Mouse (Mus musculus) neural tube, embryonic 14.5 days (tissue): Measurements from ENCODE around the gene Npsr1. TPM values are rescaled to one million over a fixed set of nuclear protein-coding genes. Genes with fewer than 3 reads are reported as not detected.

Experiments used
- ATAC-seq: fragments of 200-750 bp; cut with Nextera tagmentation; 2 replicates; pipeline ENCODE4 v1.8.0; 2017; ENCODE audit warnings: low read depth, mild to moderate bottlenecking, moderate TSS enrichment, moderate library complexity
- H3K27ac ChIP-seq: fragments of 300-500 bp; sonication (generic); 2 replicates; pipeline ENCODE4 v1.5.1; 2014; ENCODE audit warnings: low read depth, mild to moderate bottlenecking, control low read depth, low read length, moderate library complexity, mixed read lengths
- H3K27me3 ChIP-seq: fragments of 300-500 bp; sonication (generic); 2 replicates; pipeline ENCODE4 v1.6.1; 2014; ENCODE audit warnings: low read length; ENCODE audit not compliant: control insufficient read depth, insufficient read depth
- H3K36me3 ChIP-seq: fragments of 300-500 bp; sonication (generic); 2 replicates; pipeline ENCODE4 v1.6.1; 2014; ENCODE audit warnings: low read length, mixed read lengths; ENCODE audit not compliant: control insufficient read depth, insufficient read depth
- H3K4me1 ChIP-seq: fragments of 300-500 bp; sonication (generic); 2 replicates; pipeline ENCODE4 v1.6.1; 2014; ENCODE audit warnings: low read length; ENCODE audit not compliant: control insufficient read depth, insufficient read depth
- H3K4me2 ChIP-seq: fragments of 300-500 bp; sonication (generic); 2 replicates; pipeline ENCODE4 v1.6.1; 2014; ENCODE audit warnings: mild to moderate bottlenecking, low read depth, low read length, control low read depth
- H3K4me3 ChIP-seq: fragments of 300-500 bp; sonication (generic); 2 replicates; pipeline ENCODE4 v1.5.1; 2014; ENCODE audit warnings: low read depth, low read length, control low read depth, mixed read lengths
- H3K9ac ChIP-seq: fragments of 300-500 bp; sonication (generic); replicated peaks from 2 replicates; pipeline ENCODE4 v1.6.1; 2014; ENCODE audit warnings: low read depth, mild to moderate bottlenecking, control low read depth, low read length, mixed read lengths
- H3K9me3 ChIP-seq: fragments of 300-500 bp; sonication (generic); 2 replicates; pipeline ENCODE4 v1.6.1; 2016; ENCODE audit warnings: low read length; ENCODE audit not compliant: control insufficient read depth
- WGBS: fragments of 180-500 bp; shearing (Covaris S2); extraction: QIAGEN DNeasy Blood & Tissue Kit; methylation state at CpG from one replicate; pipeline ENCODE4 v1.1.7; 2014; 5-methylcytosine and 5-hydroxymethylcytosine counted together
- polyA plus RNA-seq: library from polyadenylated mRNA; unstranded; fragments of >200 nt; fragmentation: Nextera tagmentation; extraction: Ambion mirVana; gene quantifications from 2 replicates; pipeline ENCODE4 v1.2.1, GENCODE M21; 2014

The Npsr1 gene
- polyA plus RNA-seq, 1 experiment from 2014 or later, result not detected

- Histone ChIP-seq H3K9ac (no peak overlapping the region), H3K4me3 (no peak overlapping the region), H3K27ac (no peak overlapping the region), H3K9me3 (no peaks in the 10 kb centered on the region), H3K27me3 (no peaks in the 10 kb centered on the region), H3K36me3 (no peaks in the 10 kb centered on the region), H3K4me2 (no peak overlapping the region), H3K4me1 (no peaks in the 10 kb centered on the region)
- ATAC-seq, result peak; percentile 81; the same call in 1 of the 2 replicates
- WGBS, result 45% methylated on average over 2 of the region's 2 CpGs
These were observed 91.9 kb downstream of the Npsr1 start for GRCm38 (mm10) chr9:24189511-24190260.

GRCm38 (mm10) chr9:24190261-24190588 is 92.4 kb downstream of the Npsr1 start:
- H3K4me1 ChIP-seq, result no peaks in the 10 kb centered on the region
- no peaks in the 10 kb centered on the region for H3K36me3 ChIP-seq
- 43% methylated on average over 1 of the region's 1 CpGs for WGBS
- H3K9ac ChIP-seq, result no peak overlapping the region
- ATAC-seq, result 0 out of 2 replicates have a peak, but pooled peaks have one; percentile 9
- H3K27me3 ChIP-seq, result no peaks in the 10 kb centered on the region
- H3K9me3 ChIP-seq, result no peaks in the 10 kb centered on the region
- no peak overlapping the region for H3K4me3 ChIP-seq
- no peak overlapping the region for H3K4me2 ChIP-seq
- no peak overlapping the region for H3K27ac ChIP-seq

GRCm38 (mm10) chr9:24198254-24198653 is 100.5 kb downstream of the Npsr1 start:
- Histone ChIP-seq H3K4me2 (no peak overlapping the region), H3K27me3 (no peaks in the 10 kb centered on the region), H3K27ac (no peak overlapping the region), H3K4me3 (no peak overlapping the region), H3K9me3 (no peaks in the 10 kb centered on the region), H3K36me3 (no peaks in the 10 kb centered on the region), H3K4me1 (no peaks in the 10 kb centered on the region), H3K9ac (no peak overlapping the region)
- ATAC-seq, result no peak
- 34% methylated on average over 1 of the region's 1 CpGs for WGBS

- H3K4me2 ChIP-seq, result no peak overlapping the region
- no peak for ATAC-seq
- no peaks in the 10 kb centered on the region for H3K4me1 ChIP-seq
- H3K4me3 ChIP-seq, result no peak overlapping the region
- H3K27me3 ChIP-seq, result no peaks in the 10 kb centered on the region
- no peak overlapping the region for H3K27ac ChIP-seq
- WGBS, result 100% methylated on average over 1 of the region's 1 CpGs
- no peak overlapping the region for H3K9ac ChIP-seq
- no peaks in the 10 kb centered on the region for H3K9me3 ChIP-seq
- H3K36me3 ChIP-seq, result no peaks in the 10 kb centered on the region
These were observed 113.8 kb downstream of the Npsr1 start for GRCm38 (mm10) chr9:24211636-24212035.

- Histone ChIP-seq H3K4me2 (no peak overlapping the region), H3K9me3 (no peaks in the 10 kb centered on the region), H3K36me3 (no peaks in the 10 kb centered on the region), H3K9ac (no peak overlapping the region), H3K27me3 (no peaks in the 10 kb centered on the region), H3K4me3 (no peak overlapping the region), H3K27ac (no peak overlapping the region), H3K4me1 (no peaks in the 10 kb centered on the region)
- WGBS, result 67% methylated on average over 1 of the region's 1 CpGs
- no peak for ATAC-seq
These were observed 119.9 kb downstream of the Npsr1 start for GRCm38 (mm10) chr9:24217721-24218120.

- H3K4me3 ChIP-seq, result no peak overlapping the region
- H3K9me3 ChIP-seq, result no peaks in the 10 kb centered on the region
- no peak overlapping the region for H3K4me2 ChIP-seq
- no peaks in the 10 kb centered on the region for H3K27me3 ChIP-seq
- no peaks in the 10 kb centered on the region for H3K4me1 ChIP-seq
- 95% methylated on average over 1 of the region's 1 CpGs for WGBS
- no peaks in the 10 kb centered on the region for H3K36me3 ChIP-seq
- no peak overlapping the region for H3K9ac ChIP-seq
- no peak overlapping the region for H3K27ac ChIP-seq
- ATAC-seq, result no peak
These were observed 138.7 kb downstream of the Npsr1 start for GRCm38 (mm10) chr9:24236461-24236860.

- Histone ChIP-seq H3K4me1 (no peaks in the 10 kb centered on the region), H3K4me3 (no peak overlapping the region), H3K36me3 (no peaks in the 10 kb centered on the region), H3K9me3 (no peaks in the 10 kb centered on the region), H3K27ac (no peak overlapping the region), H3K27me3 (no peaks in the 10 kb centered on the region), H3K4me2 (no peak overlapping the region), H3K9ac (no peak overlapping the region)
- ATAC-seq, result no peak
These were observed 149.8 kb downstream of the Npsr1 start for GRCm38 (mm10) chr9:24247557-24247956.

- H3K4me2 ChIP-seq, result no peak overlapping the region
- H3K36me3 ChIP-seq, result no peaks in the 10 kb centered on the region
- no peak overlapping the region for H3K4me3 ChIP-seq
- no peak for ATAC-seq
- no peaks in the 10 kb centered on the region for H3K4me1 ChIP-seq
- no peaks in the 10 kb centered on the region for H3K27me3 ChIP-seq
- WGBS, result 76% methylated on average over 8 of the region's 8 CpGs
- H3K27ac ChIP-seq, result no peak overlapping the region
- no peaks in the 10 kb centered on the region for H3K9me3 ChIP-seq
- no peak overlapping the region for H3K9ac ChIP-seq
These were observed 156.4 kb downstream of the Npsr1 start for GRCm38 (mm10) chr9:24254236-24254635.

- H3K9me3 ChIP-seq, result no peaks in the 10 kb centered on the region
- no peak overlapping the region for H3K9ac ChIP-seq
- 93% methylated on average over 2 of the region's 2 CpGs for WGBS
- no peaks in the 10 kb centered on the region for H3K27me3 ChIP-seq
- H3K4me2 ChIP-seq, result no peak overlapping the region
- H3K4me3 ChIP-seq, result no peak overlapping the region
- H3K4me1 ChIP-seq, result no peaks in the 10 kb centered on the region
- H3K36me3 ChIP-seq, result no peaks in the 10 kb centered on the region
- no peak overlapping the region for H3K27ac ChIP-seq
- ATAC-seq, result no peak
These were observed 182.9 kb downstream of the Npsr1 start for GRCm38 (mm10) chr9:24280498-24281287.
